Mouse (Mus musculus) kidney, embryonic 15.5 days (tissue): ENCODE measurements around the gene Prkx. TPM values are rescaled to one million over a fixed set of nuclear protein-coding genes. Genes with fewer than 3 reads are reported as not detected.

Experiments
- ATAC-seq: fragments of 200-750 bp; cut with Nextera tagmentation; replicated peaks from 2 replicates; pipeline ENCODE4 v1.8.0; 2017; ENCODE audit warnings: moderate TSS enrichment; ENCODE audit not compliant: low FRiP score
- H3K27ac ChIP-seq: fragments of 300-500 bp; sonication (generic); 2 replicates; pipeline ENCODE4 v1.5.1; 2015; ENCODE audit warnings: mild to moderate bottlenecking, inconsistent platforms
- H3K27me3 ChIP-seq: fragments of 300-500 bp; sonication (generic); 2 replicates; pipeline ENCODE4 v1.6.1; 2015; ENCODE audit warnings: inconsistent platforms
- H3K36me3 ChIP-seq: fragments of 300-500 bp; sonication (generic); 2 replicates; pipeline ENCODE4 v1.6.1; 2015; ENCODE audit warnings: inconsistent platforms
- H3K4me1 ChIP-seq: fragments of 300-500 bp; sonication (generic); 2 replicates; pipeline ENCODE4 v1.6.1; 2015; ENCODE audit warnings: inconsistent platforms
- H3K4me2 ChIP-seq: fragments of 300-500 bp; sonication (generic); 2 replicates; pipeline ENCODE4 v1.6.1; 2015; ENCODE audit warnings: moderate library complexity, mild to moderate bottlenecking, inconsistent platforms
- H3K4me3 ChIP-seq: fragments of 300-500 bp; sonication (generic); replicated peaks from 2 replicates; pipeline ENCODE4 v1.5.1; 2015; ENCODE audit warnings: mild to moderate bottlenecking, inconsistent platforms
- H3K9ac ChIP-seq: fragments of 300-500 bp; sonication (generic); 2 replicates; pipeline ENCODE4 v1.6.1; 2015; ENCODE audit warnings: mild to moderate bottlenecking, inconsistent platforms
- H3K9me3 ChIP-seq: fragments of 300-500 bp; sonication (generic); replicated peaks from 2 replicates; pipeline ENCODE4 v1.6.1; 2016; ENCODE audit warnings: inconsistent platforms
- WGBS: fragments of 180-500 bp; shearing (Covaris S2); methylation state at CpG from one replicate; pipeline ENCODE4 v1.1.7; 2015; ENCODE audit warnings: mixed read lengths; 5-methylcytosine and 5-hydroxymethylcytosine counted together
- polyA plus RNA-seq: library from polyadenylated mRNA; unstranded; fragments of >200 nt; fragmentation: Nextera tagmentation; extraction: Ambion mirVana; gene quantifications from 2 replicates; pipeline ENCODE4 v1.2.1, GENCODE M21; 2015

Gene Prkx
- polyA plus RNA-seq, result 14.8 and 15.3 TPM in 2 replicates

GRCm38 (mm10) chrX:77796238-77796835, at the start of gene Prkx:
TSS of gene Prkx (minus strand) at chrX:77796278.
- H3K4me2 ChIP-seq, result peak within 1 kb of the TSS; percentile 63
- peak within 1 kb of the TSS; percentile 55 for H3K9ac ChIP-seq
- peak; percentile 82 for ATAC-seq
- H3K4me3 ChIP-seq, result peak within 1 kb of the TSS; percentile 64
- peak within 1 kb of the TSS; percentile 92 for H3K27ac ChIP-seq
- no peaks in the 10 kb centered on the region for H3K9me3 ChIP-seq
- no peaks in the 10 kb centered on the region for H3K36me3 ChIP-seq
- H3K4me1 ChIP-seq, result no peaks in the 10 kb centered on the region
- WGBS, result 24% methylated on average over 18 of the region's 19 CpGs
- H3K27me3 ChIP-seq, result no peaks in the 10 kb centered on the region

GRCm38 (mm10) chrX:77812031-77812430, 16.0 kb upstream of the Prkx start:
- no peak overlapping the region for H3K9ac ChIP-seq
- no peaks in the 10 kb centered on the region for H3K9me3 ChIP-seq
- no peak overlapping the region for H3K27ac ChIP-seq
- no peaks in the 10 kb centered on the region for H3K36me3 ChIP-seq
- no peak for ATAC-seq
- H3K4me1 ChIP-seq, result no peaks in the 10 kb centered on the region
- H3K4me3 ChIP-seq, result no peak overlapping the region
- H3K4me2 ChIP-seq, result no peak overlapping the region
- H3K27me3 ChIP-seq, result no peaks in the 10 kb centered on the region
- WGBS, result 69% methylated on average over 6 of the region's 6 CpGs

GRCm38 (mm10) chrX:77810608-77811206, 14.6 kb upstream of the Prkx start:
- H3K9ac ChIP-seq, result peak overlapping the region; percentile 41; the same call in 1 of the 2 replicates

GRCm38 (mm10) chrX:77808602-77809001, 12.5 kb upstream of the Prkx start:
- 18% methylated on average over 2 of the region's 2 CpGs for WGBS
- ATAC-seq, result no peak
- Histone ChIP-seq H3K27me3 (no peaks in the 10 kb centered on the region), H3K4me3 (no peak overlapping the region), H3K9me3 (no peaks in the 10 kb centered on the region), H3K4me2 (no peak overlapping the region), H3K27ac (no peak overlapping the region), H3K36me3 (no peaks in the 10 kb centered on the region), H3K4me1 (no peaks in the 10 kb centered on the region), H3K9ac (no peak overlapping the region)

More at GRCm38 (mm10) chrX:77810608-77811206, 14.6 kb upstream of the Prkx start:
- H3K27ac ChIP-seq, result peak overlapping the region; percentile 72
- WGBS, result 18% methylated on average over 17 of the region's 17 CpGs
- H3K36me3 ChIP-seq, result no peaks in the 10 kb centered on the region
- H3K4me1 ChIP-seq, result no peaks in the 10 kb centered on the region
- no peaks in the 10 kb centered on the region for H3K27me3 ChIP-seq
- peak; percentile 86 for ATAC-seq
- peak overlapping the region; percentile 46 for H3K4me3 ChIP-seq
- no peaks in the 10 kb centered on the region for H3K9me3 ChIP-seq
- peak overlapping the region; percentile 54 for H3K4me2 ChIP-seq

GRCm38 (mm10) chrX:77802293-77802692, 6.2 kb upstream of the Prkx start:
- Histone ChIP-seq H3K9me3 (no peaks in the 10 kb centered on the region), H3K27me3 (no peaks in the 10 kb centered on the region), H3K9ac (no peak overlapping the region), H3K27ac (no peak overlapping the region), H3K4me3 (no peak overlapping the region), H3K4me1 (no peaks in the 10 kb centered on the region), H3K4me2 (no peak overlapping the region), H3K36me3 (no peaks in the 10 kb centered on the region)
- 87% methylated on average over 2 of the region's 2 CpGs for WGBS
- no peak for ATAC-seq

GRCm38 (mm10) chrX:77801543-77801942, 5.5 kb upstream of the Prkx start:
- ATAC-seq, result no peak
- no peak overlapping the region for H3K4me3 ChIP-seq
- no peak overlapping the region for H3K27ac ChIP-seq
- H3K27me3 ChIP-seq, result no peaks in the 10 kb centered on the region
- no peaks in the 10 kb centered on the region for H3K4me1 ChIP-seq
- no peaks in the 10 kb centered on the region for H3K9me3 ChIP-seq
- no peak overlapping the region for H3K4me2 ChIP-seq
- H3K36me3 ChIP-seq, result no peaks in the 10 kb centered on the region
- 50% methylated on average over 1 of the region's 1 CpGs for WGBS
- H3K9ac ChIP-seq, result no peak overlapping the region

- H3K9ac ChIP-seq, result no peak overlapping the region
- H3K36me3 ChIP-seq, result no peaks in the 10 kb centered on the region
- H3K4me1 ChIP-seq, result no peaks in the 10 kb centered on the region
- H3K27me3 ChIP-seq, result no peaks in the 10 kb centered on the region
- H3K27ac ChIP-seq, result no peak overlapping the region
- 69% methylated on average over 3 of the region's 3 CpGs for WGBS
- no peak overlapping the region for H3K4me3 ChIP-seq
- no peak overlapping the region for H3K4me2 ChIP-seq
- ATAC-seq, result no peak
- no peaks in the 10 kb centered on the region for H3K9me3 ChIP-seq
Observed at GRCm38 (mm10) chrX:77799554-77799953, 3.5 kb upstream of the Prkx start.

- Histone ChIP-seq H3K9ac (no peak overlapping the region), H3K4me1 (no peaks in the 10 kb centered on the region), H3K27me3 (no peaks in the 10 kb centered on the region), H3K4me3 (no peak overlapping the region), H3K9me3 (no peaks in the 10 kb centered on the region), H3K4me2 (no peak overlapping the region), H3K36me3 (no peaks in the 10 kb centered on the region), H3K27ac (no peak overlapping the region)
- ATAC-seq, result no peak
Observed at GRCm38 (mm10) chrX:77797801-77798200, 1.7 kb upstream of the Prkx start.

- Histone ChIP-seq H3K9me3 (no peaks in the 10 kb centered on the region), H3K4me2 (peak overlapping the region; percentile 63; the same call in 1 of the 2 replicates), H3K27ac (peak overlapping the region; percentile 92; the same call in 1 of the 2 replicates), H3K9ac (no peak overlapping the region), H3K4me1 (no peaks in the 10 kb centered on the region), H3K36me3 (no peaks in the 10 kb centered on the region), H3K4me3 (no peak overlapping the region; the same call in 1 of the 2 replicates), H3K27me3 (no peaks in the 10 kb centered on the region)
- WGBS, result 55% methylated on average over 1 of the region's 1 CpGs
- ATAC-seq, result no peak
Observed at GRCm38 (mm10) chrX:77796916-77797315, 838 bp upstream of the Prkx start.

GRCm38 (mm10) chrX:77795858-77796174, 262 bp downstream of the Prkx start:
- Histone ChIP-seq H3K27me3 (no peaks in the 10 kb centered on the region), H3K4me3 (peak overlapping the region; percentile 64), H3K9ac (peak overlapping the region; percentile 55), H3K27ac (peak overlapping the region; percentile 92), H3K9me3 (no peaks in the 10 kb centered on the region), H3K4me1 (no peaks in the 10 kb centered on the region), H3K36me3 (no peaks in the 10 kb centered on the region), H3K4me2 (peak overlapping the region; percentile 63)
- 16% methylated on average over 29 of the region's 30 CpGs for WGBS
- peak; percentile 96 for ATAC-seq

GRCm38 (mm10) chrX:77794962-77795857, 868 bp downstream of the Prkx start:
- Histone ChIP-seq H3K27ac (peak overlapping the region; percentile 92), H3K4me3 (peak overlapping the region; percentile 64), H3K9me3 (no peaks in the 10 kb centered on the region), H3K4me1 (no peaks in the 10 kb centered on the region), H3K9ac (peak overlapping the region; percentile 55), H3K27me3 (no peaks in the 10 kb centered on the region), H3K4me2 (peak overlapping the region; percentile 63), H3K36me3 (no peaks in the 10 kb centered on the region)
- WGBS, result 20% methylated on average over 61 of the region's 61 CpGs
- peak; percentile 66 for ATAC-seq

GRCm38 (mm10) chrX:77788675-77789074, 7.4 kb downstream of the Prkx start:
- Histone ChIP-seq H3K9ac (no peak overlapping the region), H3K27ac (no peak overlapping the region), H3K36me3 (0 out of 2 replicates have a peak, but pooled peaks cover 14% of the 10 kb centered on the region), H3K9me3 (no peaks in the 10 kb centered on the region), H3K27me3 (no peaks in the 10 kb centered on the region), H3K4me3 (no peak overlapping the region), H3K4me2 (no peak overlapping the region), H3K4me1 (no peaks in the 10 kb centered on the region)
- WGBS, result 73% methylated on average over 3 of the region's 3 CpGs
- no peak; the same call in 1 of the 2 replicates for ATAC-seq
